Mouse (Mus musculus): ENCODE measurements at regions not wholly inside any gene's neighbourhood (a gene's known extent, or its start where the extent isn't known, plus 50 kb on each side); places are given as distances from the start of the nearest gene placed in this dataset.

GRCm38 (mm10) chr11:79830567-79831055 lies 131.6 kb downstream of the Utp6 start:
- intact Hi-C loops (cut with DNase I), result no loop called here
- no peak for DNase-seq (ENCODE audit: low spot score in 2 of 2)

GRCm38 (mm10) chr11:79827034-79827433 lies 135.2 kb downstream of the Utp6 start:
- intact Hi-C loops (cut with DNase I), result no loop called here
- DNase-seq (ENCODE audit: low spot score in 2 of 2), result no peak

- intact Hi-C loops (cut with DNase I), result no loop called here
- DNase-seq (ENCODE audit: low spot score in 2 of 2), result no peak
These were observed 136.3 kb downstream of the Utp6 start for GRCm38 (mm10) chr11:79825881-79826280.

- no peak for DNase-seq (ENCODE audit: low spot score in 2 of 2)
- intact Hi-C loops (cut with DNase I), result no loop called here
These were observed 138.4 kb downstream of the Utp6 start for GRCm38 (mm10) chr11:79823631-79824310.

- intact Hi-C loops (cut with DNase I), result no loop called here
- no peak for DNase-seq (ENCODE audit: low spot score in 2 of 2)
These were observed 140.2 kb downstream of the Utp6 start for GRCm38 (mm10) chr11:79821986-79822385.

- intact Hi-C loops (cut with DNase I), result no loop called here
- no peak for DNase-seq (ENCODE audit: low spot score in 2 of 2)
These were observed 147.0 kb downstream of the Utp6 start for GRCm38 (mm10) chr11:79815156-79815555.

GRCm38 (mm10) chr11:79806911-79807466 lies 155.2 kb downstream of the Utp6 start:
- peak; percentile 36 to 82 for DNase-seq (ENCODE audit: low spot score in 2 of 2)
- intact Hi-C loops (cut with DNase I), result loop anchor here (5.0 kb wide), 1 partner anchor 85 kb away; no protein-coding TSS in a partner anchor

DNA sequence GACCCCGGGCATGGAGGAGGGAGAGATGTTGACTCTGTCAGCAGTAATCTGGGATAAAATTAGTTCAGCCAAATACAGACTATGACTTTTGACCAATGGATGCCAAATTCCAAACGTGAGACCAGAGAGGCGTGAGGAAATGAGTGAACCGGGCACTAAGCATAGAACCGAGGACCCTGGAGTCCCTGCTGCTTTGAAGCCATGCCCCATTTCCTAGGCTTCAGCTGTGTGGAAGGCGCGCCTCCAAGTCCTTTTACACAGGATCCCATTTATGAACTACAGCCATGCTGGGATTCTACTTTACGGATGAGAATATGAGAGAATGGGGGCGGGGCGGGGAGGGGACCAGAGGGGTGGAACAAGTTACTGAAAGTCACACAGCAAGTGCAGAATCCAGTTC lies 155.8 kb downstream of the Utp6 start:
- DNase-seq (ENCODE audit: low spot score in 2 of 2), result no peak
- intact Hi-C loops (cut with DNase I), result loop anchor here (5.0 kb wide), 1 partner anchor 86 kb away; no protein-coding TSS in a partner anchor

DNA sequence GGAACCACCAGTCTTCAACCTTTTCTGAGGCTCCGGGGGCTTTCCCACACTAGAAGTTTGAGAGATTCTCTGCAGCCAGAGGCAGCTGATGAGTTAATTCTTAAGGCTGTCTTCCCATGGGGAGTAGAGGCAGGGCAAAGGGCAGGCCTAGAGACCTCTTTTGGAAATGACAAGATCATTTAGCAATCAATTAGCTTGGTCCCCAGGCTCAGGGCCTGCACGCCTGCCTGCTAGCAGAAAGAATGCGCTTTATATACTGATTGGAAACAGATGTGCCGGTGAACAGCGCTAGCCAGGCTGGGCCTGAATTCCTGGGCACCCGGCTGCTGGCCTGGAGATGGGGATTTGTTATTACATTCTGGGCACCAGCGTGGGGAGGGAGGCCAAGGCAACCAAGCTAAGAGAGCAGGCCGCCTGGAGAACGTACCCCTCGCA lies 156.2 kb downstream of the Utp6 start:
- DNase-seq (ENCODE audit: low spot score in 2 of 2), result no peak
- intact Hi-C loops (cut with DNase I), result loop anchor here (5.0 kb wide), 1 partner anchor 86 kb away; no protein-coding TSS in a partner anchor

DNA sequence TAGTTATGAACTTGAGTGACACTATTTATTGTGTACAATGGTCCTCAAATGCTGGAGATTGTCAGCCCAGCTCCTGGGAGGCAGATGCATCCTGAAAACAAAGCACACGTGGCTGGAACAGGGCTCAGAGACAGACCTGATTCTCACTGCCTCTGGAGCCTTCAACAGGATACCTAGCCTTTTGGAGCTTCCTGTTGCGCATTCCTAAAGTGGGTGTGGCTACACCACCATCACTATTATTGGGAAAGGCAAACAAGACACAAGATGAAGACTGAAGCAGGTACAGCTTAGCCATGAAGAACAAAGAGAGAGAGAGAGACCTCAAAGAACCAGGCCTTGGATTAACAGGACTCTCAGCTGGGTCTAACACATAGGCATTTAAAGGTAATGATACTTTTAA lies 158.2 kb downstream of the Utp6 start:
- intact Hi-C loops (cut with DNase I), result no loop called here

DNA sequence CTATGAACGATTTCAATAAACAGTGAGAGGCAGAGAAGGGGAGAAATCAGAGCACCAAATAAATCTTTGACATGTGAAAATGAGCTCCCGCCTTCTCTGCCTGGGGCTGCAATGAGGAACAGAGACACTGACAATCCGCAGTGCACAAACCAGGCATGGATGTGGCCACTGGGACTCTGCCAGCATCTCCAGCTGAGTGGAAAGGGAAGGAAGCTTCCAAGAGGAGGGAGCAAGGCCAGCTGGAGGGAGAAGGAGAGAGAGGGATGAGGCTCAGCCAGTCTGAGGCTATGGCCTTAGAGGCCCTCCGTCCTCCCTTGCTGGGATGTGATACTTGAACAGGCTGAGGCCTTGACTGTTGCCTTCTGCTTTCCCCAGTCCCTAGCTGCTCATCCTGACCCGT lies 159.2 kb downstream of the Utp6 start:
- peak in 1 of 2 experiments; percentile 24 for DNase-seq (ENCODE audit: low spot score in 2 of 2)
- intact Hi-C loops (cut with DNase I), result no loop called here

More for the DNA sequence above, 158.2 kb downstream of the Utp6 start:
- DNase-seq (ENCODE audit: low spot score in 2 of 2), result no peak

GRCm38 (mm10) chr11:79802566-79802965 lies 159.6 kb downstream of the Utp6 start:
- DNase-seq (ENCODE audit: low spot score in 2 of 2), result no peak
- intact Hi-C loops (cut with DNase I), result no loop called here

DNA sequence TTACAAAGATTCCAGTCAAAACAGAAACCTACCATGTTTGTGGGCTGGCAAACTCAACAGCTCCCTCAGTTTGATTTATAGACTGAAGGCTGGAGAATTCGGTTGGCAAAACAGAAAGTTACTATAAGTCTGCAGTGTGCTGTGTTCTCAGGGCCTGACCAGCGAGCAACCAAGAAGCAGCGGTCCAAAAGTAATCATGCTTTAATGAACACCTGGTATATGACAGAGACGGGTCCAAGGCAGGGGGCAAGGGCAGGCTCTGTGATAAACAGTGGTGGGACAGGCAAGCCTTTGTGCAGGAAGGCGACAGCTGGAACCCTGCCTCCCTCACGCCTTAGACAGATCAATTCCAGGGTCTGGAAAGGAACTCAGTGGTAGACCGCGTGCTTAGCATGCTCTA lies 161.9 kb downstream of the Utp6 start:
- intact Hi-C loops (cut with DNase I), result no loop called here
- no peak for DNase-seq (ENCODE audit: low spot score in 2 of 2)

DNA sequence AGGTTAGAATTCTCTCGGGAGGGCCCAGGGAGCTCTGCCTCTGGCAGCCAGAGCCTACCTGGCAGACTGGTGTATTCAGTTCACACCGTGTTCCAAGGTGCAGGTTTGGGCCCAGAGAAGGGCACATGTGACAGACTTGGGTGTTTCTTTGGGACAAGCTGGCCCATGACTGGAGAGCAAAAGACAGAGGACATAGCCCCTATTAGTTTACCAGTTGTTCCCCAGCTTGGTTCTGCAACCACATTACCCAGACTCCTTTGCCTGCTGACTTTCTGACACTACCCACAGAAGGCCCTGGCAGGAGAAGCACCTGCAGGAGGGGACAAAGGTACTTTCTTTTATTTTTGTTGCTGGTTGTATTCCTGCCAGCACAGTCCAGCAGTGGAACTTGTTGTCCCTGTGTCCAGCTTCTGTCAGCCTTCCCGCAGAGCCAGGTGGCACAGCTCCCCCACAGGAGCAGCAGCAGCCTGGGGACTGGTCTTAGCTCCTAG lies 173.9 kb downstream of the Utp6 start:
- intact Hi-C loops (cut with DNase I), result no loop called here
- DNase-seq (ENCODE audit: low spot score in 2 of 2), result no peak

DNA sequence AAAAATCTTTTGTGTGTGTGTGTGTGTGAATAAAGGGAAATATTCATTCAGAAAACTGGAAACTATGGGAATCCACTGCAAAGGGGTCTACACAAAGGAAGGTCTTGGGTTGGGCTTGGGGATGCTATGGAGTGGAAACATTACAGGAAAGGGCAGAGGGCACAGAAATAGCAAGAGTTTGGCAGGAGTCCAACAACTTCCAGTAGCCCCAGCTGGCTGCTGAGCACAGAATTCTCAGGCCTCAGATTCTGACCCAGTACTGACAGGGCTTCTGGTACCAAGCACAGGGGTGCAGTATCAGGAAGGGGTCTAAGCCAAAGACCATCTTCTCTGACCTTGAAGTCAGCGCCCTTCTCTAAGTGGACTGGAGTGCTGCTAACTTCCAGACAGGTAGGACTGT lies 174.4 kb downstream of the Utp6 start:
- no peak for DNase-seq (ENCODE audit: low spot score in 2 of 2)
- intact Hi-C loops (cut with DNase I), result no loop called here

GRCm38 (mm10) chr11:79784071-79784470 lies 178.1 kb downstream of the Utp6 start:
- intact Hi-C loops (cut with DNase I), result no loop called here
- DNase-seq (ENCODE audit: low spot score in 2 of 2), result no peak

DNA sequence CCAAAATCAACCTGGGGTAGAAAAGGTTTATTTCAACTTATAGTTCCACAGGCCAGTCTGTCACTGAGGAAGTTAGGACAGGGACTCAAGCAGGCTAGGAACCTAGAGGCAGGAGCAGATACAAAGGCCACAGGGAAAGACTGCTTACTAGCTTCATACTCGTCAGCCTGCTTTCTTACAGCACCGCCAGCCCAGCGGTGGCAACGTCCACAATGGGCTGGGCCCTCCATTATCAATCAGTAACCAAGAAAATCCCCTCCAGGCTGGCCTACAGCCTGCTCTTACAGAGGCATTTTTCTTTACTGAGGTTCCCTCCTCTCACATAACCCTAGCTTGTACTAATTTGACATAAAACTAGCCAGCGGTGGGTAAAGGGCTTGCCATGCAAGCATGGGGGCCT lies 180.2 kb downstream of the Utp6 start:
- intact Hi-C loops (cut with DNase I), result no loop called here

GRCm38 (mm10) chr11:79779756-79780155 lies 182.4 kb downstream of the Utp6 start:
- intact Hi-C loops (cut with DNase I), result no loop called here

More for the DNA sequence above, 180.2 kb downstream of the Utp6 start:
- no peak for DNase-seq (ENCODE audit: low spot score in 2 of 2)

GRCm38 (mm10) chr11:79778522-79778921 lies 183.7 kb downstream of the Utp6 start:
- DNase-seq (ENCODE audit: low spot score in 2 of 2), result no peak
- intact Hi-C loops (cut with DNase I), result no loop called here

More at GRCm38 (mm10) chr11:79779756-79780155, 182.4 kb downstream of the Utp6 start:
- no peak for DNase-seq (ENCODE audit: low spot score in 2 of 2)

GRCm38 (mm10) chr11:79777988-79778387 lies 184.2 kb downstream of the Utp6 start:
- no peak for DNase-seq (ENCODE audit: low spot score in 2 of 2)
- intact Hi-C loops (cut with DNase I), result no loop called here

DNA sequence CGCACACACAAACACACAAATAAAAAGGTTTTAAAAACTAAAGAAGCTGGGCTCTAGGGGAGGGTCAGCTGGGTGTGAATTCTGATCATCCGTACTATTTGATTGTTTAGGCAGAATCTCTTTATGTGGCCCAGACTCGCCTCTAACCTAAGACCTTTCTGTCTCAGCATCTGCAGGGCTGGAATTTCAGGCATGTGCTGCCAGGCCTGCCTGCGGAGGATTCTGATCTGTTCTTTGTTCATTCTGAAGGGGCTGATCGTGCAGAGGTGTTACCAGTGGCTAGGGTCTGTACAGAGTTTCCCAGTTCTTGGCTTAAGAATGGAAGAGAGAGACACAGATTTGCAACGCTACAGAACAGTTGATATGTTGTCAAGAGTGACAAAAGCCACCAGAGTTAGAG lies 185.6 kb downstream of the Rab11fip4 start:
- intact Hi-C loops (cut with DNase I), result no loop called here
- no peak for DNase-seq (ENCODE audit: low spot score in 2 of 2)

Data from left cerebral cortex, postnatal 25 days (tissue).